Mouse (Mus musculus) ZHBTc4 (cell line): Measurements from ENCODE around the gene Pipox.
A peak's percentile ranks its signal among the peaks of the same experiment; 100 is the strongest.

ENCODE experiments used
- DNase-seq: peaks from one replicate; pipeline ENCODE4 v3.0.0-alpha.2; 2011; ENCODE audit warnings: low read depth, low spot score

The Pipox gene

DNA sequence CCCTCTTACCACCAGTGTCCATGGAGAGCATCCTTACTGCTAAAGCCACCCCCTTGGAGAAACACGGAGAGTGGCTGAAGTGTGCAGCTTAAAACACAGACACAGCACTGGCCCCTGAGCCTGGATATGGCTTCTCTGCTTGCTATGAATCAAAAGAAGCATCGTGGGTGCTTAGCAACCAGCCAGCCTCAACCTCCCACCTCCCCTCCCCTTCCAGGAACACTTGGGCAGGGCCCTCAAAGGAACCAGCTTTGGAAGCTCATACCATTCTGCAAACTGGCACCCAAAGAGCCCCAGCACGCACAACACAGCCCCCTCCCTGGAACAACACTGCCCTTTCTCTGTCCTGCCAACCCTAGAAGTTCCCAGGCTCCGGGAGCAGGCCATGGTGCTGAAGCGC lies 15.5 kb upstream of the Pipox start:
- DNase-seq, result no peak

DNA sequence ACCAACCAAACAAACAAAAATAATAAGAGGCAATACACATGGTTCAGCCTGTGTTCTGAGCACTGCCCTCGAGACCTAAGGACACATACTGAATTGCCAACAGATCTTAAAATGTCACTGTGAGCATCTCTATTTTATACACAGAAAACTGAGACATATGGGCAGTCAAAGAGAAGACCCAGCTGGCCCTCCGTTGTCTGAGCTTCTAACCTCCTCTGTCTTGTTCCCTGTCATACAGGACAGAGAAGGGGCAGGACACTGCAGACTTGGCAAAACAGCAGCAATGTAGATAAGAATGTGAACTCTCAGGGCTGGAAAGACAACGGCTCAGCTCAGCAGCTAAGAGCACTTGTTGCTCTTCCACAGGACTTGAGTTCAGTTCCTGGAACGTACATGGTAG lies 14.6 kb upstream of the Pipox start:
- no peak for DNase-seq

DNA sequence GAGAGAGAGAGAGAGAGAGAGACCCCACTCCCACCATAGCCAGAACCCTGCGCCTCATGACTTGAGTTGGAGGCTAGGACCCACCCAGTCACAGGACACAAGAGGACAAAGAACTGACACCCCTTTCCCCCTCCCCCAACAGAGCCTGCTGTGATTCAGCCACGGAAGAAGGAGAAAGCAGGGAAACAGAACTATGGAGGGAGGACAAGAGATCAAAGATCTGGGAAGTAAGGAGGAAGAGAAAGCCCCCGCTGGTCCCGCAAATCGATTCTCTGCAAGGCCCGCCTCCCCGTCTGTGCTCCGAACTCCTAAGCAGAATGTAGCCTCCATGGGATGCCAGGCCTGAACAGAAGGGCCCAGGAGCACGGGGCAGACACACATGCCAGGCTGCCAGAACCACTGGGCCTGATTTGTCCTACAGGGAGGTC lies 12.9 kb upstream of the Pipox start:
- DNase-seq, result peak; percentile 81

DNA sequence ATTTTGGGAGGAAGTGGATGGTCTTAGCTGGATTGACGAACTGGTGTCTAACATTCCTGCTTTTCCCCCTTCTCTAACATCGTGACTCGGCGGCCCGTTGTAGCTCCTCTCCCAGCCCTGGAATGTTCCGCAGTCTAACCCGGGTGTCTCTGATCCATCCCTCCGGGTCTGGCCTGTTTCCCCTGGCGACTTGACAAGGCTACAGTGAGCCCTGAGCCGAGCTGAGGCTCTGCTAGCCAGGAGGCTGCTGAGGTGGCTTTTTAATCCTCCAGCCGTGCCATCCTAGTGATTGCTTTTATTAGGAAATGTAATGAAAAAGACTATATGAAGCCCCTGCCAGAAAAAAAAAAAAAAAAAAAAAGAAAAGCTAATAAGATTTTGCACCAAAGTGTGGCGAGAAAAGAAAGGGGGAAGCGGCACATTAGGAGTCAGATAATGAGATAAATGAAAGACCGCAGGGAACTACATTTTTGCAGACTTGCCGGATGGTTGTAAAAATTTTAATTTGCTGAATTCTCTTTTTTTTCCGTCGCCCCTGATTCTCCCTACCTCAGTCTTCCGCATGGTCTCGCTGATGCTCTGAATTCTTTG lies 12.3 kb upstream of the Pipox start:
- peak; percentile 73 for DNase-seq

DNA sequence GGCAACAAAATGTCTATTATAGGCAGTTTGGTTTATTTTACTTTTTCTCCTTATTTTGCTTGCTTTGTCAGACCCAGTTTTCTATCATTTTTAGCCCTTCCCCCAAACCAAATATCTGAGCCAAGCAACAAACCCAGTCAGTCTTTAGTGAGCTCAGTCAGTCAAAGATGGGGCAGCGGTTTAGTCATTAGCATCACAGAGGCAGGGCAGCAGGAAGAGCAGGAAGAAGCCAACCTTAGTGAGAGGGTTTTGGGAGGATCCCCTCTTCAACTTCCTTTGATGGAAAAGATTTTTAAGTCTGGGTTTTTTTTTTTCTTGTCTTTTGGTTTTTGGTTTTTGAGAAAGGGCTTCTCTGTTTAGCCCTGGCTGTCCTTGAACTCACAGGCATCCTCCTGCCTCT lies 10.8 kb upstream of the Pipox start:
- peak; percentile 66 for DNase-seq

DNA sequence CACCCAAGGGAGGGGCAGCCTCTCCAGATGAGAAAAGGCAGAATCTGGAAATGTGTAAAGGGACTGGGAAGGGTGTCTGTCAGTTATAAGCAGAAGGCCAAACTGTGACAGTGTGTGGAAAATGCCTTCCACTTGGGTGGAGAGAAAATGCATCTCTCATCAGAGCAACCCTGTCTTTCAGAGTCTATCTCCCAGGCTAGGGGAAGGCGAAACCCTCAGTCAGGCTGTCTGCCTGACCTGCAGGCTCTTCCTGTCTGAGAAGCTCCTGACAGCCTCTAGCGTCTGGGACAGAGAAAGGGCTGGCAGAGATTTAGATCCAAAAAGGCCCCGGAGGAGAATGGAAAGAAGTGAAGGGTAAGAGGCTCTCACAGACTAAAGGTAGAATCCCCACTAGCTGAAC lies 9.9 kb upstream of the Pipox start:
- DNase-seq, result peak; percentile 64

DNA sequence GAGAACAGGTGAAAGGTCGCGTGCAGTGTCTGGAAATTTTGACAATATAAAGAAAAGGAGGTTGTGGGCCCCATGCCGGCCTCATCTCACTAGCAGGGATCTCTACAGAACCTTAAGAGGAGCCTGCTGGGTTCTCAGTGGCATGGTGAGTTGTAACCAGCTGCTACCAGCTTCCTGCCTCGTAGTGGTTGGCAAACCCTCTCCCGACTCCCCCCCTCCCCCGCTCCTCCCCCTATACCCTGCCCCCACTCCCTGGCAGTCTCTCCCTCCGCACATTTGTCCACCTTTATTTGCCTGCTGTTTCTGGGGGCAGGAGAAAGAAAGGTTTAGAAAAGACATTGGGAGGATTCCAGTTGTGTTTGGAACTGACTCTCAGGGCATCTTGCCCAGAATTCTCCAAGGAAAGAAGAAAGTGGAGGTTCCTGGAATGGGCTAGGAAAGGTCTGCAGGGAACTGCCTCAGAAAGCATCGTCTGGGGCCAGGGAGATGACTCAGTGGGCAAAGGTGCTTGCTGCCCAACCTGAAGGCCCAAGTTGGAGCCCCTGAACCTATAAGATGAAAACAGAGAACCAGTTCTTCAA lies 8.0 kb upstream of the Pipox start:
- DNase-seq, result no peak

DNA sequence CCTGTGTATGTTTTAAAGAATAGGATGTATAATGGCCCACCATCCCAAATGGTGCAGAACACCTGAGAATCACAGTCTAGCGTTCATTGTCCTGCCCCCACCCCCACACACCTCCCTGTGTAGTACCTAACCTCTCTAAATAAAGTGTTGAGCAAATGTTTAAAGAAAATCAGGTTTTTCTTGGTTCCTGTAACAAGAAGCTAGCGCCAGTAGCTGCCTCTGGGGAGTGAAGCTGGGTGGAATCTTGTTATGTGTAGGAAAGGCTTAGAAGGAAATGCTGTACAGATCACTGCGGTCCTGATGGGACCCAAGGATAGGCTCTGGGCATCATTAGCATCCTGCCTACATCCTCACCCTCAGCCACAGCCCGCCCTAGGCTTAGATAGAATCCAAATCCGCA lies 7.5 kb upstream of the Pipox start:
- DNase-seq, result no peak

DNA sequence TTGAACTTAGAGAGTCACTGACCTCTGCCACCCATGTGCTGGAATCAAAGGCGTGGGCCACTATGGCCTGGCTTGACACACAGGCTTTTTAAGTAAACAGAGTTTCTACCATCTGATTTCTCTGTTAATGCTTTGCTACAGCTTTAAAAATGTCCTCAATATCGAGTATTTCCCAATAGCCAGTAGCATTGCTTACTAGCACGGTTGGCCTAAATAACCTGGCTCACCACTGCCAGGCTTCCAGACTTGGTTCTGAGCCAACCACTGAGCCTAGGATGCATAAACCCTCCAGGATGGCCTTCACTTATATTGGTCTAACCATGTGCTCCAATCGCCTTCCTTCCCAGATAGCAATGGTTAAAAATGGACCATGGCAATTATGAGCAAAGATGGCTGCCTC lies 6.8 kb upstream of the Pipox start:
- DNase-seq, result no peak

DNA sequence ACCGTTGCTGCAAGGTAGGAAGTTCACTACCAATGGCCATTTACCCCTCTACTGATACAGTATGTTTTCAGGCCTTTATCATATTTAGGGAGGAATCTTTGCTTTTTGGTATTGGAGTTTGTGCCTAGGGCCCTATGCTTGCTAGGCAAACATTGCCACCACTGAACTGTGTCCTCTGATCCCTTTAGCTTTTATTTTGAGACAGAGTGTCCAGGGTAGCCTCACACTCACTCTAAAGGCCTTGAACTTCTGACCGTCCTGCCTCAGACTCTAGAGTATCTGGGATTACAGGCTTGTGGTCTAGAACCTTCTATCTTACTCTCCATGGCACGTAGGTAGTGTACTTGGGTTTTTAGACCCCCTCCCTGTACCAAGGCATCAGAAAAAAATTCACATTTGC lies 6.3 kb upstream of the Pipox start:
- no peak for DNase-seq

DNA sequence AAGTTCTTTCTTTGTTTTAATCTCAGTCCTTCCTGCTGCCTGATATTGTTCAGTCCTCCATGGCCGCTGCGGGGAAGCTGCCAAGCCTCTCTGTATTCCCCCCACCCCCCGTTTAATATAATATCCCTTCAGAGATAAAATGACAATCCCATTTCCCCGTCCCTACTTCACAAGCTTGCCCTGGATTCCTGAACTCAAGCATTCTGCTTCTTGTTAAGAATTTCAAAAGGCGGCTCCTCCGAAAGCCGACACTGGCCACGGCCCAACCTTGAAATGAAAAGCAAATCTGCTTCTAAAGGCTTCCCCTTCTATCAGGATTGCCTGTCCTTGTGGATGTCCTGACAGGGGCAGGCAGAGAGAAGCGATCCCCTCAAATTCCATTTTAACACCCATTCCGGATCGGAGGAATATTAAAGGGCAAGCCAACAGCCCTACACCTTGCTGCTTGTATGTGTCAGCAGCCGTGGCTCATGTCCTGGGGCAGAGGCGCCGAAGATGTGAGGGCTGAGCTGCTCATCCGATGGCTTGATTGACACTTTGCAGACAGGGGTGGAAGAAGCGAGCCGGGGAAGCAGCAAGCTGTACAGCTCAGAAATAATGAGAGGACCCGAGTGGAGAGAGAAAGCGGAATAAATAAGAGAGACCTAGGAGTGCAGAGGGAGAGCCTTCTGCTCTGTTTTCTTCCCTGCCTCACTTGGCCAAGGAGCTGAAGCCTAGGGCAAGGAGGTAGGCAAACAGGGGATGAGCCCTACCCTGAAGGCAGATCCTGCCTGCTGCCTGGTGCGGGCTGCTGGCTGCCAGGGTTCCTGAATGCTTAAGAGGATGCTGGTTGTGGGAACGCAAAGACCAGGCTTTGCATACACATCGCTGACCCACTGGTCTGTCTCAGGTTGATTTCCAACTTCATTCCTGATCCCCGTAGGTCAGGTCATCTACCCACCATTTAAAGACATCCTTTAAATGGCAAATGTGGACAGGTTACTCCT lies 3.2 kb upstream of the Pipox start:
- peak; percentile 50 for DNase-seq

DNA sequence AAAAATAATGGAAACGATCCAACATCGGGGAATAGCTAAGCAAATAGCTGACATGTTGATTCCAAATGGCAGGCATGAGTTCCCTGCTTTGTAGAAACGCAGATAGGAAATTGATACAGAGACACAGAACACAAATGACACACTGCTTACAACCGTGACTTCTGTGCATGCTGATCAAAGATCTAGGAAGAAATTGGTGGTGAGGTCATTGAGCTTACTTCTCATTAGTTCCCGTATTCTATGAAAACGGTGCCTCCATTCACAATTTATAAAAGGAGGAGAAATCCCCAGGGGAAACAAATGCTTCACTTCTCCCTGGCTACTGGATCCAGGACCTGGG lies 2.6 kb upstream of the Pipox start:
- DNase-seq, result no peak

DNA sequence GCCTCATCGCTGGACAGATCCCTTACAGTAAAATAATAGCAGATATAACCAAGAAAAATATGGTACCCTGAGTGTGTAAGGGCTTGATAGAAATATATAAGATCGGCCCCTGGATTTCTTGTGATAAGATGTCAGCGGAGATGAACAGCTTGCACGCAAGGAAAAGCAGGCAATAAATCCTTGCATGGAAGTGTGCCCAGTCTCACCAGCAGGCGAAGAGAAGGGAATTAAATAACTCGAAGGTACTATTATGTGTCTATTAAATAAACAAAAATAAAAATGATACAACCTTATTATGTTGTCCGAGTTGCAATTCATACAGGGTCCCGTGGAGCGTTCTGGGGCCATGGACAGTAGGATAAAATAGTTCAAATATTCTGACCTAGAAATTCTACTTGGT lies 2.1 kb upstream of the Pipox start:
- DNase-seq, result no peak

DNA sequence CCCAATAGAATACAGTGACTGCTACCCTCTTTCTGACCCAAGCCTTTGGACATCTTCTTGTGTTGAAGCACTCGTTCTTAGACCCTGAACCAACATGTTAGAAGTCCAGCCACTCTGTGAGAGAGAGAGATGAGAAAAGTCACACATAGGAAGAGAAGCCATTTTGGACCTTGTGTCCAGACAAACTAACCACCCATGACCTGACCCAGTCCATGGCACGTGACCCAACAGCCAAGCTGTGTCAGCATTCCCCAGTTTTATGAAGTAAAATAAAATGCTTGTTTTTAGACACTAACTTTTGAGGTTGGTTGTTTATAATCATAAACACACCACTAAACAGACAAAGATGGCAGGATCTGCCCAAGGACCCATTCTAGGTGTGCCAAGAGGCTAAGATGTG lies 1.1 kb upstream of the Pipox start:
- DNase-seq, result no peak

DNA sequence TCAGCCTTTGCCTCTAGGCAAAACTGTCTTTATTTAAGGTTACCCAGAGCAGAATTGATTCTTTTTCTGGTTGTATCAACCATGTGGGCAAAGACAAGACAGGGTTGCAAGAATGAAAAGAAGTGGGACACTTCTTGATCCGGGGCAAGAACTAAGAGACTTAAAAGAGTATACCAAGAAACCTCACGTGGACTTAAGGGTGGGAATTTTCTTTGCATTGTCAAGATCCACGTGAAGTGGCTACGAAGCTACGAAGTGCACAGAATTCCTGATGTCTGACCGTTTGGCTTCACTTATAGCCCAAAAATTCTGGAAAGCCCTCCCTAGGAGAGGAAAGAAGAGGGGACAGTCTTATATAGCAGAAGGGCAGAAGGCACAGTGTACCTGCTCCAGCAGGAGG lies 613 bp downstream of the Pipox start:
- no peak for DNase-seq

DNA sequence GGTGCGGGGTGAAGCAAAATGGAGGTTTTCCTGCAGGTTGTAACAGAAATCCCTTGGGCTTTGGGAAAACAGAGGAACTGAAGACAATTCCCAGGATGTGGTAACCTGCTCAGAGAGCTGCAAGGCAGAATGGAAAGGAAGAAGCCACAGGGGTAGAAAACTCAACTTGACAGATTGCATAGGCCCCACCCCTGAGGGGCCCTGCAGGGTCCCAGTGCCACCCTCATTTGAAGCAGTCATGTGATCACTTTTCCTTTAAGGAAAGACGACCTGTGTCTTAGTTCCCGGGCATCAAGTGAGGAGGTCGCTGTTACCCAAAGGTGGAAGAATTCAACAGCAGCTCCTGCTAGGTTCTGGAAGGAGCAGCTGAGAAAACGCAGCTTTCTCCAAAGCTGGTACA lies 1.0 kb downstream of the Pipox start:
- DNase-seq, result peak; percentile 60

DNA sequence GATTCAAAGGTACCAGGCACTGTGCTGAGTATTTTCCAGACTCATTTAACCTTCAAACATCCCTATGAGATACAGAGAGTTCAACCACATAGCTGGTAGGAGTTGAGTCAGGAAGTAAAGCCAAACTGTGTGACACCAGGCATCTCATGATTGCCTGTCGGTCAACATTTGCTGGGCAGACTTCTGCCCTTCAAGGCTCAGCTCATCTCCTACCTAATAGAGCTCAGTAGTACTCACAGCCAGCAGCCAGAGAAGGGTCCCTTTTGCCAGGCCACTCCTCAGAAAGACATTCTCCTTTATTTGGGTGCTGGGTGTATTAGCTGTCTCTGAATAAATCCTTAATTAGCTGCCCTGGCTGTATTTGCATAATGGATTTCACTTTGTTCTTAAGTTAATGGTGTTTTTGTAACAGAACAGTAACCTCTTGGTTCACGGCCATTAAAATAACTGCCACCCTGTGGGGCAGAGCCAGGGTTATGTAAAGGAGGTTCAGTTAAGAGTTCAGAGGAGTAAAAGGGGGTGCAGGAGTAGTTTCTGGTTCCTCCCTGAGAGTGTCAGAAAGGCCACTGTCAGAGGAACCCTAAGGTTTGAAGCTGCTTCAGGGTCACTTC lies 3.1 kb downstream of the Pipox start:
- DNase-seq, result no peak

DNA sequence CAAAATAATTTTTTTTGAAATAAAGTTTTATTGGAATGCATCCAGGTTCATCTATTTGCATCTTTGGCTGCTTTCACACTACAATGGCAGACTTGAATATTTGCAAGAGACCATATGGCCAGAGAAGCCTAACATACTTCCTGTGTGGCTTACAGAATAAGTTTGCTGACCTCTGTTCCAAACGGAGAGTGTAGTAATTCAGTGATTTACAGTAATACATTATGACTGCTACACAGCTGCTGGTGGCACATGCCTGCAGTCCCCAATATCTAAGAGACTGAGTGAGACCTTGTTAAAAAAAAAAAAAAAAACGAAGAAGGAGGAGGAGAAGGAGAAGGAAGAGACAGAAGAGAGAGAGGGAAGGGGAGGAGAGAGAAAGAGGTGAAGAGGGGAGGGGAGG lies 4.4 kb downstream of the Pipox start:
- no peak for DNase-seq

DNA sequence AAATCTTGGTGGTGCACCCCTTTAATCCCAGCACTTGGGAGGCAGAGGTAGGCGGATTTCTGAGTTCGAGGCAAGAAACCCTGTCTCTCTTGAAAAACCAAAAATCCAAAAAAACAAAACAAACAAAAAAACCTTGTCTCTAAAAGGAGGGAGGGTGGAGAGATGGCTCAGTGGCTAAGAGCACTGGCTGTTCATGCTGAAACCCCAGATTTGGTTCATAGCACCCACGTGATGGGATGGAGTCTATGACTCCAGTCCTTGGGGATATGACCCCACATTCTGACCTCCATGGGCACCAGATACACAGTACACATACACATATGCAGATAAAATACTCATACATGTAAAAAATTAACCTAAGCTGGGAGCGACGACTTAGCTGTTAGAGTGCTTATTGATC lies 5.0 kb downstream of the Pipox start:
- DNase-seq, result no peak

DNA sequence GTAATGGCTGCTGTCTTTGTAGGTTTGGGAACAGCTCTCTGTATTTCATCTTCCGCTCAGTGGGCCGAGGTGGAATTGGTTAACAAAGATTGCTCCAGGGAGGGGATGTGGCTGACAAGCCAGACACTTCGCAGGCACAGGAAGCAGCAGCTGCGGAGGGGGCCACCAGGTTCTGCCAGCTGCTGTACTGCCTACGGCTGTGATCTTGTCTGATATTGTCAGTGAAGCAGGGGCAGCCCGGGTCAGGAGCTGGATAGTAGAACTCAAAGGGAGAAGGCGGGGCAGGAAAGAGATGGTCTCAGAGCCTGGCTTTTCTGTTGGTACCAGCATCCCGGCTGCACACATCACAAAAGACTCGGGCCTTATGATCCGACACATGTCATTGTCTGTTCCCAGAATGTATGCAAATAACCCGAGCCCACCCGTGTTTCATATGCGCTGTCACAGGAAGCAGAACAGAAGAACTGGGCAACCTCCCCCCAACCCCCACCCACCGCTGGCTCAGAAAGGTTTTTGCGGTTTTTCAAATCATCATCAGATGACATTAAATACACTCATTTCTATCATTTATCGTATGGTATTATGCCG lies 6.4 kb downstream of the Pipox start:
- peak; percentile 49 for DNase-seq

DNA sequence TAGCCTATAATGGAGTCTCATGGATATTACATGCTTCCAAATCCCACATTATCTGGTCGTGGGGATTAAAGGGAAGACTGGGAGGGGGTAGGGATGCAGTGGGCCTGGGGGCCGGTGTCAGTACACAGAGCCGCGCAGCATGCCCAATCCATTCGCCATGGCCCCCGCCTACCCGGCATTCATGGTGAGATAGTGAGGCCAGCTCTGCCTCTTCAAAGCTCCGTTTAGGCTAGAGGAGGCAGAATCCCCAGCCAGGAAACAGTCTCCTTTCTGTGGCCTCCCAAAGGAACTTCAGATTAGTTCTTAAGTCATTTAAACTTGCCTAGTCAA lies 8.7 kb downstream of the Pipox start:
- no peak for DNase-seq

DNA sequence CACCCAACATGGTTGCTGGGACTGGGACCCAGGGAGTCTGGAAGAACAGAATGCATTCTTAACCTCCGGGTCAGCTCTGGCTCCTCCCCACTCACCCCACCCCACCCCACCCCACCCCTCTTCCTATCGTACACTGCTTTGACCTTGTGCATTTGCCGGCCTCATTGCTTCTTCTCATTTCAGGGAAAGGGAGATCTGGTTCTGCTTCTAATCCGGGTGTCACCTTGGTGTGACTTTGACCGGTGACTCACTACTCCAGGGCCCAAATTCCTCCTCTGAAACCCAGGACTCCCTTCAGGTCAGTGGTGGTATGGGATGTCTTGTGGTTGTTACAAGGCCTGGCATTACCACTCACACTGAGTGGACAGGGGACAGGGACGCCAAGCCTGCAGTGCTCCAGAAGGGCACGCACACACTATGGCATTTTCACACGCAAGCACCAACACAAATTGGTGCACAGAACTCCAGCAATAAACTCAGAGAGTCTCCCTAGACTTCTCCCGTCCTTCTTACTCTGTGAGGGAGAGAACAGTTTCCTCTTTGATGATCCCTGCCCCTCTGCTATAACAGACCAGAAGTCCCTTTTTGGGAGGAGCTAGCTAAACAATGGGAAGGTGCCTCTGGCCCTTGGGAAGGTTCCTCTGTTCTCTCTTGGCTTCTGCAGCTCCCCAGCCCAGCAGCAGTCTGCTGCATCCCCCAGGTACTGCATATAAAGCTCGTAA lies 9.2 kb downstream of the Pipox start:
- DNase-seq, result peak; percentile 88
